Mouse (Mus musculus): ENCODE measurements at regions not wholly inside any gene's neighbourhood (a gene's known extent, or its start where the extent isn't known, plus 50 kb on each side); places are given as distances from the start of the nearest gene placed in this dataset.

DNA sequence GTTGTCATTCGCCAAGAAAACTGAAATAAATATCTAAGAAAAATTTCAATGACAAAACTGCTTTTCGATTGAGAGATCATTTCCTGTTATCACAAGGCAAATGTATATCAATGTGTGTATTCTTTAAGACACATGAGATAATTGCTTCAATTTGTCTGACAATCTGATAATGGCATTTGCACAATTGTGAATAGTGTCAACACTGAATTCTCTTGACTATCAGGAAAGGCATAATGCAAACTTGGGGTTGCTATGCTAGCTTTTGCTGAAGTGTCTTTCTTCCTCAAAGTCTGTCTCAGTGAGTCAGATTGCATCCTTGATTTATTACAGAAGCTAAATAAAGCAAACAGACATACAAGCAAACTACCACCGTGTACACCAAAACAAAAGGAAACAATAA lies 1278.8 kb upstream of the Cdh8 start:
- TF ChIP-seq EP300 (IDR thresholded peaks at IDR 0.05; ENCODE audit: low read length) (no peak), POLR2AphosphoS2 (IDR thresholded peaks at IDR 0.05; ENCODE audit: low read depth, low read length) (no peak), CTCF (conservative IDR thresholded peaks at IDR 0.05 in 1 of 2, IDR thresholded peaks at IDR 0.05 in 1 of 2; ENCODE audit: low read depth in 2 of 2, low read length in 2 of 2) (no peak), NELFE (IDR thresholded peaks at IDR 0.05; ENCODE audit: low read depth, low read length) (no peak)

All from CH12.LX (cell line).